Mouse (Mus musculus) layer of hippocampus, adult 2 months (tissue): ENCODE measurements around the gene Armcx4. TPM values are rescaled to one million over a fixed set of nuclear protein-coding genes. Genes with fewer than 3 reads are reported as not detected.

Experiments
- DNase-seq, 2 experiments: peaks; one replicate each; pipeline ENCODE4 v3.0.0; 2022; ENCODE audit warnings: low spot score in 2 of 2
- H3K27ac ChIP-seq: fragments of 200-600 bp; 2 replicates; pipeline ENCODE4 v1.8.1; 2022
- H3K4me3 ChIP-seq: fragments of 200-600 bp; 2 replicates; pipeline ENCODE4 v1.8.1; 2022; ENCODE audit warnings: mild to moderate bottlenecking
- CTCF ChIP-seq: fragments of 200-600 bp; conservative IDR thresholded peaks from 2 replicates; pipeline ENCODE4 v1.8.1; 2022; ENCODE audit warnings: antibody characterized with exemption, mild to moderate bottlenecking, moderate library complexity
- long read RNA-seq, 2 experiments: library from polyadenylated mRNA; stranded (forward); transcript quantifications; one replicate each; pipeline ENCODE4 v2.0.0; 2021; ENCODE audit warnings: borderline mapping rate in 2 of 2
- total RNA-seq, 2 experiments: library from RNA; stranded (reverse); gene quantifications; 2 replicates each; pipeline ENCODE4 v1.2.3; 2021

The Armcx4 gene
- total RNA-seq, result 10 to 100 TPM; 34.6 to 35.4 TPM
- long read RNA-seq, experiment 1, partial matches to known transcripts, result 0 of 1 reads
- long read RNA-seq, experiment 1, other reads (novel, unspliced or antisense), result 1 of 1 reads
- long read RNA-seq, experiment 2, partial matches to known transcripts, result 0 of 6 reads
- long read RNA-seq, experiment 2, other reads (novel, unspliced or antisense), result 6 of 6 reads

DNA sequence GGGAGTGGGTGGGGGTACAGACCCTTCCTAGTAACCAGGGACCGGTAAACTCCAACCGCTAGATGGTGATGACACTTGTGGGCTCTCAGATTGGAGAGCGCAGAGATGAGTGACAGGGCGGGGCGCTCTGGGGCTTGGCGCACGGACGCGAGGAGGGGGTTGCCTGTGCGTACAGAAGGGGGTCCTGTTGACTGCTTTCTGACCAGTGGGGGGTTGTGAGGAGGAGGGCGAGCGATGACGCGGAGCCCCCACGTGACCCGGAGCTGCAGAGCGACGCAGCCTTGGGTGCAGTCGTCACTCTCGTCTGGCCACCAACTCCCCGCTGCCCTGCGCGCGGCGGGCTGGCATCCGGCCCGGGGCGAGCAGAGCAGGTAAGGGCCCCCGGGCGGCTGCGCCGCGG, at the start of gene Armcx4:
Gene Armcx4, plus strand, starts transcription at position 253 of the 400 bp plus-strand sequence.
- peak; percentile 64 for DNase-seq
- Histone ChIP-seq H3K4me3 (peak within 1 kb of the TSS; percentile 60), H3K27ac (peak within 1 kb of the TSS; percentile 82)
- peak; percentile 48 for TF ChIP-seq CTCF

DNA sequence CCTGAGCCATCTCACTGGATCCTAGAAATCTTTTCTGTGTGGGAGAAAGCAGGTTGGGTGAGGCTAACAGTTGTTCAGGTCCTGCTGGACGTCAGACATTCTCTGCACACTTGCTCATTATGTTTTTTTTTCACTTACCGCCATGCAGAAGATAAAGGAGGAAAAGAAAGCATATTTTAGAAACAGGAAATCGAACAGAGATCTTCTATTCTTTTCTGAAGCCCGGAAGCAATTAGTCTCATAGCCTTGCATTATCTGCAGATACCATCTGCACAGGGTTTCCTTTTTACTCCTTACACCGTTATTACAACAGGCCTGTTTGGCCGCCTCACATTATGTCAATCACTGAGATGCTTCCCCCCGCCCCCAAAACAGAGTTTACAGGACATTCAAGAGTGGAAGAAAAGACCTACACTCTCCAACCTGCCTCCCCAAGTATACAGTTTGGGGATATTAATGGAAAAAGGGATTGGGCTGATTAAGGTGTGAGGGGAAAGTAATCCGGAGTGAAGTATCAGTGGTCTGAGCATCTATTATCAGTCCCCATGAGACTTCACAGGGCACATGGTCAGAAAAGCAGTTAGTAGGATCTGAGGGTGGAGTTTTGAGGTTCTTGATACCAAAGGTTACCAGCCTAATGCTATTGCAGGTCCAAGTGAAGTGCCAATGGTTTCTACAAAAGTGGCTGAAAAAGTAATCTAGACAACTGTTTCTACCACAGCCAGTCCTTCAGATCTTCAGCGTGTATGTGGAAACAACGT, 45.1 kb upstream of the Armcx4 start:
- no peak overlapping the region for H3K27ac ChIP-seq
- no peak for DNase-seq
- TF ChIP-seq CTCF, result no peak
- H3K4me3 ChIP-seq, result no peak overlapping the region

GRCm38 (mm10) chrX:134646338-134646737, 40.0 kb upstream of the Armcx4 start:
- no peak overlapping the region for H3K27ac ChIP-seq
- DNase-seq, result no peak
- no peak for TF ChIP-seq CTCF
- H3K4me3 ChIP-seq, result no peak overlapping the region

DNA sequence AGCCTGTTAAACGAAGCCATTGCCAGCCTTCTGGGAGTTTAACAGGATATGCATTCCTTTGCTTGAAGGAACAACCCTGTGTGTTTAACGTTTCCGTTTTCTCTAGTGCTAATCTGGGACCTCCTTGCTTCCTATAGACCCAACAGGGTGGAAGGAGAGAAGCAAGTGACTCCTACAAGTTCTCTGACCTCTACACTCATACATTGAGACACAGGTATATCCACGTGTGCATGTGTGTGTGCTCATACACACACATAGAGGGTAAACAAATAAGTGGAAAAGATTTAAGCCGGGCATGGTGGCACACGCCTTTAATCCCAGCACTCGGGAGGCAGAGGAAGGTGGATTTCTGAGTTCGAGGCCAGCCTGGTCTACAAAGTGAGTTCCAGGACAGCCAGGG, 38.9 kb upstream of the Armcx4 start:
- DNase-seq, result no peak

GRCm38 (mm10) chrX:134648031-134648692, 38.2 kb upstream of the Armcx4 start:
- peak; percentile 82 for TF ChIP-seq CTCF
- Histone ChIP-seq H3K27ac (no peak overlapping the region), H3K4me3 (no peak overlapping the region)
- peak; percentile 60 to 72 for DNase-seq

More for the DNA sequence above, 38.9 kb upstream of the Armcx4 start:
- Histone ChIP-seq H3K27ac (no peak overlapping the region), H3K4me3 (no peak overlapping the region)
- TF ChIP-seq CTCF, result no peak

- H3K4me3 ChIP-seq, result no peak overlapping the region
- no peak overlapping the region for H3K27ac ChIP-seq
- DNase-seq, result no peak
- TF ChIP-seq CTCF, result no peak
These were observed 34.3 kb upstream of the Armcx4 start for GRCm38 (mm10) chrX:134652061-134652460.

DNA sequence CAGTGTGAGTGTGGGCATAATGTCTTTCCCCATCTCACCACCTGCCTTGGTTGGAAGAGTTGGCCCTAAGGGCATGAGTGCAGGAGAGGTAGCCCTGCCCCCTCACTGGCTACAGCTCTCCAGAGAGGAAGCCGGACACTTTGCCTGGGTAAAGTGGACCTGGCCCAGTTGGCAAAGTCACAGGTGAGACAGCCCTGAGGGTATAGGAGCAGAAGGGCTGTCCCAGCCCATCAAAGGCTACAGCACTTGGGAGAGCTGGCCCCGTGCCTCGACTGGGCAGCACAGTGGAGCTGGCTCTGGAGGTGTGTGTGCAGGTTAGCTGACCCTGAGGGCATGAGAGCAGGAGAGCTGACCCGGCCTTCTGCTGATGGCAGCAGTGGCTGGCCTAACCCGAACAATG, 24.7 kb upstream of the Armcx4 start:
- TF ChIP-seq CTCF, result no peak
- no peak for DNase-seq
- no peak overlapping the region for H3K27ac ChIP-seq
- no peak overlapping the region for H3K4me3 ChIP-seq

DNA sequence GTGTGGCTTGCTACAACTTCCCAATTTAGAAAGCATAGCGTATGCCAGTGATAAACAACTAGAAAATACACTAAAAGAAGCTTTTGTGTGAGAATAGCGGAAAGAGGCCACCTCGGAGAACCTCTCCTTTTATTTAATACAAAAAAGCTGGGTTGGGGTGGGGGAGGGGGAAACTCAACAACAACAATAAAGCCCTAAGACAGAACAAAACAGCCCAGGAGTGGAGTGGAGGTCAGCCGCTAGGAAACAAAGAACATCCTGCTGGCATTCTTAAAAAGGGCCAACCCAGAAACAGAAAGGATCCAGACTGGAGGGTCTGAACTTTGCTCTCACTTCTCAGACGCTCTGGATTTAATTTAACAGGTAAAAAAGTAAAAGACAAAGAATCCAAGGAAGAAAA, 11.3 kb upstream of the Armcx4 start:
- H3K27ac ChIP-seq, result no peak overlapping the region
- no peak overlapping the region for H3K4me3 ChIP-seq
- DNase-seq, result no peak
- TF ChIP-seq CTCF, result no peak

DNA sequence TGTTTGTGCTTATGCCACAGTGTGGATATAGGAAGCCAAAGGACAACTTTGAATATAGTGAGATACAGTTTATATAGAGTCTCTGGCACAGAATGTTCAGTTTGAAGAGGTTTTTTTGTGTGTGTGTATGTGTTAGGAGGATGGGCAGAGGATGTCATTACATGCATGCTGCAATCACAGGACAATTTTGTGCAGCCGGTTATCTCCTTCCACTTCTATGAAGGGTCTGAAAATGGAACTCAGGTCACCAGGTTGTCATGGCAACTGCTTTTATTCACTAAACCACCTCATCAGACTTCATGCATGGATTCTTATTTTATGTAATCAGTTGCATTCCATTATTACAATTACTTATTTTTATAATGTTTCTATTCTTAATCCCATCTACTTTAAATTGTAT, 10.4 kb upstream of the Armcx4 start:
- no peak for TF ChIP-seq CTCF
- DNase-seq, result no peak
- no peak overlapping the region for H3K27ac ChIP-seq

DNA sequence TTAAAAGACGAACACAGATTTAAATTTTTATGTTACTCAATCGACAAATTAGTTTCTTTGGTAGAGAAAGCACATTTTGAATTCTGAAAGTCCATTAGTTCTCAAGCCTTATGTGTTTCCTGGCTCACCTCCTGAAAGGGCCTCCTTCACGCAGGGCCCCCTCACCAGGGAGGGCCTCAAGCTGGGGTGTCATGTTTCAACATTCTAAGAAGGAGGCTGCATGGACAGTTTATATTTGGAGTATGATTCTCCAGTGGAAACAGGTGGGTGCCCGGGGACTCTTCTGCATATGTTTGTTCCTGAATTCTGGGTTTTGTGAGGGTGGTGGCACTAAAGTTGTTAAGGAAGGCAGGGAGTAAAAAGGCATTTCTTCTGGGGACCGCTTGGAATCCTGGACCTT, 1.4 kb upstream of the Armcx4 start:
- no peak for TF ChIP-seq CTCF
- Histone ChIP-seq H3K27ac (no peak overlapping the region), H3K4me3 (no peak overlapping the region)
- DNase-seq, result no peak

More for the DNA sequence above, 10.4 kb upstream of the Armcx4 start:
- H3K4me3 ChIP-seq, result no peak overlapping the region

GRCm38 (mm10) chrX:134686739-134687171, 436 bp downstream of the Armcx4 start:
- no peak for TF ChIP-seq CTCF
- DNase-seq, result peak in 1 of 2 experiments; percentile 18
- peak overlapping the region; percentile 82 for H3K27ac ChIP-seq
- H3K4me3 ChIP-seq, result peak overlapping the region; percentile 60

DNA sequence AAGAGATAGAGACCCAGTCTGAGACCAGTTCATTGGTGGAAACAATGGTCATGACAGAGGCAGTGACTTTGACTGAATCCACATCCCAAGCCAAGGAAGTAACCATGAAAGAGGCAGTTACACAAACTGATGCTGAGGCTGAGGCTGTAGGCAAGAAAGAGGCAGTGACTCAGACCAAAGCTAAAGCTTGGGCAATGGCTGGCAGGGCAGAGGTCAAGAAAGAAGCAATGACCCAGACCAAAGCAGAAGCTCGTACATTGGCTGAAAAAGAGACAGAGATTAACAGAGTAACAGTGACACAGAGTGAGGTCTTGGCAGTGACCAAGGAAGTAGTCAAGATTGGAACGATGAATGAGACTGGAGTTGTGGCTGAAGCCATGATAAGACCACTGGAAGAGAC, 3.4 kb downstream of the Armcx4 start:
- TF ChIP-seq CTCF, result no peak
- no peak overlapping the region for H3K4me3 ChIP-seq
- no peak for DNase-seq

DNA sequence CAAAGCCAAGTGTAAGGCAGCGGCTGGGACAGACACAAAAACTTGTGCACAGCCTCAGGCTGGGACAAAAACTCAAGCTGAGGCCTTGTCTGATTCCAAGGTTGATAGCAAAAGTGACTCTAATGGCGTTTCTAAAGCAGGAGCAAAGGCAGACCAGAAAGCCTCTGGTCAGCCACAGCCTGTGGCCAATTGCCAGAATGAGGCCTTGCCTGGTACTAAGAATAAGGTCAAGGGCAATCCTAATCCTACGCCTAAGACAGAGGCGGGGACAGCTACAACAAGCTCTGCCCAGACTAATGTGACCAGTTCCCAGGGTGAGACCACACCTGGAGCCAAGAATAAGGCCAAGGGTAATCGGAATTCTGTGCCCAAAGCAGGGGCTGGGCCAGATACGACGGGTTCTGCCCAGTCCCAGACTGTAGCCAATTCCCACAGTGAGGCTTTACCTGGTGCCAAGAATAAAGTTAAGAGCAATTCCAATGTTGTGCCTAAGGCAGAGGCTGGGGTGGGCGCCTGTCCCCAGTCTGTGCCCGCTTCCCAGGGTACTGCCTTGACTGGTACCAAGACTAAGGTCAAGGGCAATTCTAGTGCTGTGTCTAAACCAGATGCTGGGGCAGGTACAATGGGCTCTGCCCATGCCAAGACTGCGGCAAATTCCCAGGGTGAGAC, 4.7 kb downstream of the Armcx4 start:
- no peak for TF ChIP-seq CTCF
- DNase-seq, result no peak
- no peak overlapping the region for H3K4me3 ChIP-seq
- H3K27ac ChIP-seq, result no peak overlapping the region

More for the DNA sequence above, 3.4 kb downstream of the Armcx4 start:
- no peak overlapping the region for H3K27ac ChIP-seq
